Mouse (Mus musculus): Measurements from ENCODE around the gene Rnf157. TPM values are rescaled to one million over a fixed set of nuclear protein-coding genes. Genes with fewer than 3 reads are reported as not detected.

Gene Rnf157
- polyA plus RNA-seq, 1 experiment from 2014 or later, result 40.5 TPM

GRCm38 (mm10) chr11:116287351-116287750 is 125.5 kb downstream of the Rnf157 start:
- no peak for DNase-seq (ENCODE audit: low read depth, low spot score)
- no peak for ATAC-seq
- TF ChIP-seq CTCF (IDR thresholded peaks at IDR 0.05), result no peak
- POLR2A ChIA-PET, result no interaction called here
- CTCF ChIA-PET, result interaction anchor here (1.2 to 1.4 kb wide), 2 partner anchors 60 to 61 kb away, joined by 3 to 4 read pairs; no protein-coding TSS in a partner anchor
- in situ Hi-C loops (cut with MboI; ENCODE audit: low pct_unique_long_range_greater_than_20kb), result no loop called here
- peaks cover 7% of the 10 kb centered on the region for H3K27me3 ChIP-seq

Other genes with a start within 250 kb of the Rnf157 start
- gene Fbf1, start 244.9 kb downstream of the Rnf157 start, polyA plus RNA-seq (2021), result 49.2 TPM
- gene Ten1, start 214.2 kb downstream of the Rnf157 start, polyA plus RNA-seq (2021), result 53.6 TPM
- gene Acox1, start 214.0 kb downstream of the Rnf157 start, polyA plus RNA-seq (2021), result 67.1 TPM
- gene Evpl, start 175.0 kb downstream of the Rnf157 start, polyA plus RNA-seq (2021), result 0.05 TPM
- gene Srp68, start 138.8 kb downstream of the Rnf157 start, polyA plus RNA-seq (2021), result 90.1 TPM
- 2.2 TPM for gene Galr2, start 132.1 kb downstream of the Rnf157 start, polyA plus RNA-seq (2021)
- gene Exoc7, start 105.8 kb downstream of the Rnf157 start, polyA plus RNA-seq (2021), result 63.6 TPM
- gene Foxj1, start 77.6 kb downstream of the Rnf157 start, polyA plus RNA-seq (2021), result 8.6 TPM
- 84.7 TPM for gene Ubald2, start 21.1 kb upstream of the Rnf157 start, polyA plus RNA-seq (2021)
- gene Qrich2, start 53.2 kb upstream of the Rnf157 start, polyA plus RNA-seq (2021), result 0.35 TPM
- 104 TPM for gene Prpsap1, start 81.2 kb upstream of the Rnf157 start, polyA plus RNA-seq (2021)
- gene Sphk1, start 117.9 kb upstream of the Rnf157 start, polyA plus RNA-seq (2021), result 4.6 TPM
- 32.5 TPM for gene Ube2o, start 168.4 kb upstream of the Rnf157 start, polyA plus RNA-seq (2021)
- gene Aanat, start 173.4 kb upstream of the Rnf157 start, polyA plus RNA-seq (2021), result not detected
- gene Rhbdf2, start 214.0 kb upstream of the Rnf157 start, polyA plus RNA-seq (2021), result 15.6 TPM
- gene Prcd, start 240.5 kb upstream of the Rnf157 start, polyA plus RNA-seq (2021), result 0.56 TPM
- gene Cygb, start 241.3 kb upstream of the Rnf157 start, polyA plus RNA-seq (2021), result 0.24 TPM